ENCODE assay signal across 22 mouse cellular contexts in the genomic region with DNA sequence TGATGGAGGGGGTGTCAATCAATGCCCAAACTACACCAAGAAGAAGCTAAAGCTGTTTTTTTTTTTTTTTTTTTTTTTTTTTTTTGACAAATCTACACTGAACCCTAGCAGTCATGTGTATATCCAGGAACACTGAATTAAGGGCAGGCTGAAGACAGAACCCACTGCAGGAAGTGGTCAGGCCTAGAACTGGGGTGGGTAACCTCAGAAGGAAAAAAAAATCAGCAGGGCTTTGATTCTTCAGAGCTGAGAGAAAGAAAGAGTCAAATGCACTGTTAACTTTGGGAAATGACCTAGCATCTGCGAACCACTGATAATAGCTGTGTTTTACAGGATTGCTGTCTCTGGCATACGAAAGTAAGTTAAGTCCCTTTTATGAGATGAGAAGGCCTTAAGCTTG.
A peak's percentile ranks its signal among the peaks of the same experiment; 100 is the strongest.
DNase-seq lines count a peak whose midpoint lies in the region; ATAC-seq and TF ChIP-seq lines count a peak whose summit lies in the region.
"Had no signal": no experiment of that assay in that cellular context is flagged by ENCODE, and none has a peak within 500 bp of the region (broad histone marks: within the 10 kb centered on the region; RNA-seq: fewer than 3 reads in every experiment).

No protein-coding gene starts in this region.

- dilution Hi-C loops in CH12.LX (cut with MboI; ENCODE audit: extremely low pct_ligation_motif_present, extremely low pct_unique_long_range_greater_than_20kb, low sequenced_read_pairs) = no loop called here

- no peak overlapping the region for H3K4me2 ChIP-seq in CH12.LX (ENCODE audit: insufficient read depth, low read depth, poor library complexity, severe bottlenecking)
- H3K4me2 ChIP-seq: forebrain, embryonic 13.5 days; heart, embryonic 11.5 days; hindbrain, embryonic 13.5 days had no signal

- in situ Hi-C loops in CH12.LX (cut with MboI; ENCODE audit: low pct_ligation_motif_present, low pct_unique_long_range_greater_than_20kb, low sequenced_read_pairs) = no loop called here

- no peak overlapping the region for H3K4me3 ChIP-seq in CH12.LX (replicated peaks in 1 of 3; ENCODE audit: low read depth in 2 of 3, low read length in 2 of 3, poor library complexity in 1 of 3)
- no peak overlapping the region for H3K4me3 ChIP-seq in embryonic facial prominence, embryonic 10.5 days
- H3K4me3 ChIP-seq: forebrain, embryonic 10.5 days; forebrain, embryonic 13.5 days; hindbrain, embryonic 10.5 days; hindbrain, embryonic 13.5 days had no signal

- no peak overlapping the region for H3K9ac ChIP-seq in CH12.LX (ENCODE audit: insufficient read depth, low read depth)
- H3K9ac ChIP-seq: forebrain, embryonic 13.5 days; hindbrain, embryonic 13.5 days had no signal

- H3K4me1 ChIP-seq in CH12.LX (ENCODE audit: control insufficient read depth in 1 of 2, insufficient read depth in 2 of 2) = peaks cover 0 to 15% of the 10 kb centered on the region in 2 experiments; a peak in 2 of 4 replicates
- H3K4me1 ChIP-seq in embryonic facial prominence, embryonic 10.5 days = no peaks in the 10 kb centered on the region
- H3K4me1 ChIP-seq: forebrain, embryonic 10.5 days; forebrain, embryonic 13.5 days; hindbrain, embryonic 10.5 days; hindbrain, embryonic 13.5 days had no signal

- no peaks in the 10 kb centered on the region for H3K9me3 ChIP-seq in CH12.LX (replicated peaks; ENCODE audit: low read length)
- no peaks in the 10 kb centered on the region for H3K9me3 ChIP-seq in embryonic facial prominence, embryonic 10.5 days
- H3K9me3 ChIP-seq: forebrain, embryonic 10.5 days; forebrain, embryonic 13.5 days; hindbrain, embryonic 10.5 days; hindbrain, embryonic 13.5 days had no signal

- 97% methylated on average over 2 of the region's 2 CpGs for WGBS in embryonic facial prominence, embryonic 10.5 days

- no peaks in the 10 kb centered on the region for H3K36me3 ChIP-seq in CH12.LX (replicated peaks in 1 of 2; ENCODE audit: control insufficient read depth in 1 of 2, insufficient read depth in 1 of 2, low read length in 1 of 2)
- H3K36me3 ChIP-seq in embryonic facial prominence, embryonic 10.5 days (replicated peaks) = no peaks in the 10 kb centered on the region
- H3K36me3 ChIP-seq: forebrain, embryonic 10.5 days; hindbrain, embryonic 10.5 days; hindbrain, embryonic 13.5 days had no signal

- TF ChIP-seq CTCF in CH12.LX (conservative IDR thresholded peaks at IDR 0.05 in 1 of 2, IDR thresholded peaks at IDR 0.05 in 1 of 2; ENCODE audit: low read depth in 2 of 2, low read length in 2 of 2) = no peak

- no peak for TF ChIP-seq POLR2A in CH12.LX (IDR thresholded peaks at IDR 0.05; ENCODE audit: low read depth, low read length)

- TF ChIP-seq RAD21 in CH12.LX (IDR thresholded peaks at IDR 0.05; ENCODE audit: low read depth, low read length) = no peak

- peak; percentile 80 for DNase-seq in 416B (ENCODE audit: low read depth)
- peak; percentile 11 for DNase-seq in CH12.LX (ENCODE audit: extremely low read depth)
- no peak for DNase-seq in retina, embryonic 14.5 days (ENCODE audit: low spot score)
- DNase-seq in embryonic facial prominence, embryonic 10.5 days (ENCODE audit: low spot score) = no peak
- DNase-seq in urinary bladder, adult 2 months (ENCODE audit: low spot score) = no peak
- DNase-seq: adrenal gland, adult 2 months; adrenal gland, postnatal 14 days; cerebellum, adult 11 months; cerebellum, adult 2 months; cerebellum, adult 9-11 months; cerebellum, postnatal 25 days; embryo, embryonic 11 days; gastrocnemius, postnatal 10 days; gastrocnemius, postnatal 36 days had no signal

- no peak for TF ChIP-seq EP300 in CH12.LX (IDR thresholded peaks at IDR 0.05; ENCODE audit: low read length)

- H3K79me2 ChIP-seq in CH12.LX (replicated peaks; ENCODE audit: control insufficient read depth, extremely low read depth, insufficient read depth, poor library complexity, severe bottlenecking) = no peaks in the 10 kb centered on the region

- ATAC-seq in granulocyte monocyte progenitor cell, adult 5-6 weeks (replicated peaks; ENCODE audit: poor library complexity, severe bottlenecking) = 0 out of 2 replicates have a peak, but pooled peaks have one; percentile 25
- ATAC-seq: forebrain, embryonic 13.5 days; forebrain, embryonic 16.5 days; hindbrain, embryonic 16.5 days had no signal

- H3K27me3 ChIP-seq in CH12.LX (replicated peaks) = no peaks in the 10 kb centered on the region
- H3K27me3 ChIP-seq in embryonic facial prominence, embryonic 10.5 days (replicated peaks; ENCODE audit: low read depth, poor library complexity, severe bottlenecking) = no peaks in the 10 kb centered on the region
- H3K27me3 ChIP-seq: forebrain, embryonic 13.5 days; hindbrain, embryonic 13.5 days had no signal

- no peak overlapping the region for H3K27ac ChIP-seq in CH12.LX (ENCODE audit: insufficient read depth, low read depth)
- no peak overlapping the region for H3K27ac ChIP-seq in embryonic facial prominence, embryonic 10.5 days (replicated peaks)
- H3K27ac ChIP-seq: forebrain, embryonic 10.5 days; forebrain, embryonic 13.5 days; hindbrain, embryonic 10.5 days; hindbrain, embryonic 13.5 days had no signal

TF ChIP-seq in CH12.LX, 34 proteins besides CTCF, POLR2A, EP300 and RAD21:
- TF ChIP-seq ZNF384 (IDR thresholded peaks at IDR 0.05; ENCODE audit: low read depth, low read length) (peak; percentile 40), KAT2A (IDR thresholded peaks at IDR 0.05; ENCODE audit: insufficient replicate concordance, low read length) (no peak)

Comparison
In these comparisons a context has a peak if more than half of its experiments do, and no peak if none do; other contexts are left out.
1. DNase-seq: peak in 416B (single experiment) and CH12.LX (single experiment); none in retina, embryonic 14.5 days (single experiment), embryonic facial prominence, embryonic 10.5 days (single experiment) and urinary bladder, adult 2 months (single experiment).